Mouse (Mus musculus): ENCODE measurements around the gene Fbxo42. TPM values are rescaled to one million over a fixed set of nuclear protein-coding genes. Genes with fewer than 3 reads are reported as not detected.

The Fbxo42 gene
- total RNA-seq (2015; ENCODE audit: low replicate concordance) (43.2 and 49.3 TPM in 2 replicates), total RNA-seq (2017; ENCODE audit: low replicate concordance) (54.4 and 64.7 TPM in 2 replicates)

GRCm38 (mm10) chr4:141147112-141148008, at the start of gene Fbxo42:
Gene Fbxo42 (plus strand): TSS chr4:141147913.
- ATAC-seq (replicated peaks; ENCODE audit: low FRiP score, poor library complexity, severe bottlenecking), result peak; percentile 84

DNA sequence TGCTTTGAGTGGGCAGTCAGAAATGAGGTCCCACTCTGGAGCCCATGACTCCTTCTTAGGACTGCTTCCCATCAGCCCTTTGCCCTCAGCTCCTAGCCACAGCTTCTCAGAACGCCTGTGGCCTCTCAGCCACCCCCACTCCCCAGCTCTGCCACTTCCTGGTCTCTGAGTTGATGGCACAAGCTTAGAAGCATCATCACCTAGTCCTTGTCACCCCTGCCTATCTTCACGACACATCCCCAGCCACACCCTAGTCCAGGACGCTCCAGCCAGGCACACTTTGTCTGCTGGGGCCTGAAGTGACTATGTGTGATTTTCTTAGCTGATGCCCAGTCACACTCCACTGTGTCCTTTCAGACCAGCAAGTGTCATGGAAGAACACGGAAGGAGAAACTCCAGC, 48.8 kb upstream of the Fbxo42 start:
- ATAC-seq (replicated peaks; ENCODE audit: low FRiP score, poor library complexity, severe bottlenecking), result no peak

- no peak for ATAC-seq (replicated peaks; ENCODE audit: low FRiP score, poor library complexity, severe bottlenecking)
Observed at GRCm38 (mm10) chr4:141099956-141100355, 47.8 kb upstream of the Fbxo42 start.

- no peak for ATAC-seq (replicated peaks; ENCODE audit: low FRiP score, poor library complexity, severe bottlenecking)
Observed at GRCm38 (mm10) chr4:141101291-141101690, 46.4 kb upstream of the Fbxo42 start.

DNA sequence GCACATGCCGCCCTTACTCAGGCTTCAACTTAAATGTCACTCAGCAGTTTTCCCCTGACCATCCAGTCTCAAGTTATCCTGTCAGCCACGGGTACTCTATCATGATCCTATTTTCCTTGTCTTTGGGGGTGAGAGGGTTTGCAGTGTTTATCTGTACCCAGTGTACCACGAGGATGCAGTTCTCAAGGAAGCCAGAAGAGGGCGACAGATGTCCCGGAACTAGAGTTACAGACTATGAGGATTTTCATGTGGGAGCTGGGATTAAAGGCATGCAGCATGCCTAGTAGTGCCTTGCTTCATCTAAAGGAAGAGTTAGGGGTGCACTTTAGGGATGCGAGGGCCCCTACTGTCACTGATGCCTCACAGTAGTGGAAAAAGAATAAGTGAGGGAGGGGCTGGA, 45.9 kb upstream of the Fbxo42 start:
- ATAC-seq (replicated peaks; ENCODE audit: low FRiP score, poor library complexity, severe bottlenecking), result peak; percentile 42; the same call in 1 of the 2 replicates

DNA sequence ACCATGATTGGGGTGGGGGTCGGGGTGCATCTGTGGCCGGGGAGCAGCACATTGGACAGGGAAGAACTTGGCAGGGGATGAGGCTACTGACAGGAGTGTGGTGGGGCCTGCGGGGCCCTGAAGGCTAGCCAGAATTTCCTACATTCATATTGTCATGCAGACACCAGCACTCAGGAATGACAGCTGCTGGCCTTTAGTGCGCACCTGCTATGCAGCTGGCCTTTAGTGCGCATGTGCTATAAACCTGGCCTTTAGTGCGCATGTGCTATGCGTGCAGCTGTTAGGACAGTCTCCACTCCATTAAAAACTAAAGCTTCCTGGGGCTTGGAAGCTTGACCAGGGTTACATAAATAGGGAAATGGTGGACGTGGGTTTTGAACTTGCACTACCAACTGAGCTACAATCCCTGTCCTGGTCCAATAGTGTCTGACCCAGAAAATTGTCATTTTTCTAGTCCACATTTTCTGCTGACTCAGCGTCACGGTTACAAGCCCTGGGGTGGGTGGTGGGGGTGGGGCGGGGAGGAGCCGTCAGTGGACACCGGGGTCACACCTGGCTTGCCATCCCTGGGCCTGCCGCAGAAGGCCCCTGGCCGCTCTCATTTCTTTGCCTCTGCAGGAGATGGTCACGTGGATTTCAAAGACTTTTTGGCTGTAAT, 41.1 kb upstream of the Fbxo42 start:
- ATAC-seq (replicated peaks; ENCODE audit: low FRiP score, poor library complexity, severe bottlenecking), result no peak

- ATAC-seq (replicated peaks; ENCODE audit: low FRiP score, poor library complexity, severe bottlenecking), result no peak
Observed at GRCm38 (mm10) chr4:141108196-141108732, 39.4 kb upstream of the Fbxo42 start.

- ATAC-seq (replicated peaks; ENCODE audit: low FRiP score, poor library complexity, severe bottlenecking), result no peak
Observed at GRCm38 (mm10) chr4:141113831-141114230, 33.9 kb upstream of the Fbxo42 start.

DNA sequence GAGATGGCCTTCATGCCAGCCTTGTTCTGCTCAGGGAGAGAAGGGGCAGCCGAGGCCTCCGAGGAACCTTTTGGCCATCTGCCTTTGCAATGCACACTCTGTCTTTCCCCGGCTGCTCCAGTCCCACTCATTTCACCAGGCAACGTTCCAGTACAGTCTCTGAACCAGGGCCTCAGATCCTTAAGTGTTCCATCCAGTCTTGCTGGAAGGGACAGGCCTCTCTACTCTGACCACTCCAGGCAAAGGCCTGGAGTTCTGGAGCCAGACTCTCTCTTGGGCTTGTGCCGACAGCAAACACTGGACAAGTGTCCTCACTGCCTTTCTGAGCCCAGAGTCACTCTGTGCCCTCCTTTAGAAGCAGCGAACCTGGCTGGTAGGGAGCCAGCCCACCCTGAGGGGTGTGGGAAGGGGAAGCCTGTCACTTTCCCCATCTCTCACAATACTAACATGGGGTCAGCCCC, 33.2 kb upstream of the Fbxo42 start:
- ATAC-seq (replicated peaks; ENCODE audit: low FRiP score, poor library complexity, severe bottlenecking), result no peak

DNA sequence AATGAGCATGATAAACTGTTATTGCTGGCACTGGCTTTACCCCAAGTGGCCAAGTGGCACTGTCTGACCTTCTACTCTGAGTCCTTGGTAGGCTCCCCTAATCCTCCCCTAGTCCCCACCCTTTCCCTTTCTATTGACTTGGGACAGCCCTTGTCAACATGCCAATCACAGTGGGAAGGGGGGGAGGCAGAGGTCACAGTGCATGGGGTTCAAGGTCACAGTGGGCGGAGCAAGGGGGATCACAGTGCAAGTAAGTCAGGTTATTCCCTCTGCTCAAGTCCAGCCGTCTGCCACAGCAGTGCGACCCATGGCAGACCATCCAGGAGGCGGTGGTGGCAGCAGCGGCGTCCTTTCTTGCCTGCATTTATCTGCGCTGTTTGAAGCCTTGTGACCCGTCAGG, 32.3 kb upstream of the Fbxo42 start:
- no peak for ATAC-seq (replicated peaks; ENCODE audit: low FRiP score, poor library complexity, severe bottlenecking)

DNA sequence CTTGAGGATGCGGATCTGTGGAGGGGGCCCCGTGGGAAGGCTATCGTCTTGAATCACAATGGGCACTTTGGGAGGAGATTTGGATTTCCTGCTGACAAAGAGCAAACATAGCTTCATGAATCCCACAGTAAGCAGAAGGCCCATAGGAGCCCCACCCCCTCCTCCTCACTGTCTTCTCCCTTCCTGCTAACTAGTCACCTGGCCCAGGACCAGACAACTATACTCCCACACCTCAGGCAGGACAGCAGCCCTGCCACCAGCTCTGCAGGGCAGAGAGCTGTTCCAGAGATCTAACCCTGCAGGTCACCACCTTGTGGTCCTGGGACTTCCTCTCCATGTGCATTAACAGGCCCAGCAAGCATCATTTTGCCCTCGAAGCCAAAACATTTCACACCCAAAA, 29.0 kb upstream of the Fbxo42 start:
- no peak for ATAC-seq (replicated peaks; ENCODE audit: low FRiP score, poor library complexity, severe bottlenecking)

DNA sequence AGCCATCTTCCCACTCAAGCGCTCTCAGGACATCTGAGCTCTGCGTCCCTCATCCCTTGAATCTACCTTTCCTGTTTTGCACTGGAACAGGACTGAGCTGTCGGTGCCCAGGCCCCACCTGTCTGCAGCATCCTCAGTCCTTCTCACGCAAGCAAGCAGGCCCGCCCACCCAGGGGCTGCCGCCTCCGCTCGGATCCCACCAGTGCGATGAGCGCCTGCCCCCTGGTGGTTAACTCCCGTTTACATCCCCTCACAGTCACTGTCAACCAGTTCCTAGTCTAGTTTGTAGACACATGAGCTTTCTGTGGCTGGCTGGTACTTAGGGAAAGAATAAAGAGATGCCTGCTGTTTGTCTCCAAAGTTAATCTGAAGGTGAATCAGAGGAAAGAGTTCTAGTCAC, 27.0 kb upstream of the Fbxo42 start:
- no peak for ATAC-seq (replicated peaks; ENCODE audit: low FRiP score, poor library complexity, severe bottlenecking)

- no peak for ATAC-seq (replicated peaks; ENCODE audit: low FRiP score, poor library complexity, severe bottlenecking)
Observed at GRCm38 (mm10) chr4:141122663-141123062, 25.1 kb upstream of the Fbxo42 start.

DNA sequence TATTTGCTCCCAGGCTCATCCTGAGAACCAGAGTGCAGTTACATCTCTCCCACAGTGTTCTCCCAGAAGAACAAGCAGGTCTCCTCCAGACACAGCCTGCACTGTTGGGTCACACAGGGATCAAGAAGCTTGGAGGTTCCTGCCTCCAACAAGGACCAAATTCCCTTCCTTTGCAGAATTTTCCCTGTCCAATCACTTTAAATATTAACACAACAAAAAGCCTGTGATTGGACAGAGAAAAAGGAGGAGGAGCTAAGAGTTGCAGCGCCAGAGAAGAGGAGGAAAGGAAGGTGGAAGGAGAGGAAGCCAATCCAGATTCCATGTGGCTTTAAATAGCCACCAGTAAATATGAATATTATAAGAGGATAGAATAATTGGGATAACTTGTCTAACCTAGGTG, 24.6 kb upstream of the Fbxo42 start:
- ATAC-seq (replicated peaks; ENCODE audit: low FRiP score, poor library complexity, severe bottlenecking), result no peak

GRCm38 (mm10) chr4:141129190-141129710, 18.5 kb upstream of the Fbxo42 start:
- ATAC-seq (replicated peaks; ENCODE audit: low FRiP score, poor library complexity, severe bottlenecking), result no peak

DNA sequence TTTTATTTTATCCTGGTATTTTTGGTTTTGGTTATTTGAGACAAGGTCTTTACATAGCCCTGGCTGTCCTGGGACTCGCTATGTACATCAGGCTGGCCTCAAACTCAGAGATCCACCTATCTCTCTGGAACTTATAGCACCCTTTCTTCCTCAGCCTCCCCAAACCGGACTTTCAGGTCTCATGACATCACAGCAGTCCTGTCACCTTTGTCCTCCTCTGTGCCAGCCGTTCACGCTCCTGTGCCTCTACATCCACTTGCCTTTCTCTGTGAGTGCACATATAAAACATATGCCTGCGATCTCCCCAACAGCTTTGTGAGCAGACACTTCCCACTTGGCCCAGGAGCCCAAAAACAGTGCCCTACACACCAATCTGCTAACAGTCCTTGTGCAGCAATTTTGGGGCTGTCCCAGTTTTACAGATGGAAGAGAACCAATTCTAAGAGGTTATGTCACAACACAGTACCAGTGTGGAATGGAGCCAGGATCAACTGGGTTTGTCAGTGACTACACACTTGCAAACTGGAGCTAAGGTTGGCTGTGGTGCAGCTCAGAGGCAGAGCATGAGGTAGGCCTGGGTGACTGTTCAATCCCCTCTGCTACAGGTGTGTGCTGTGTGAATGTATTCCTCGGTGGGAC, 16.9 kb upstream of the Fbxo42 start:
- no peak for ATAC-seq (replicated peaks; ENCODE audit: low FRiP score, poor library complexity, severe bottlenecking)

GRCm38 (mm10) chr4:141131531-141132061, 16.1 kb upstream of the Fbxo42 start:
- no peak for ATAC-seq (replicated peaks; ENCODE audit: low FRiP score, poor library complexity, severe bottlenecking)

DNA sequence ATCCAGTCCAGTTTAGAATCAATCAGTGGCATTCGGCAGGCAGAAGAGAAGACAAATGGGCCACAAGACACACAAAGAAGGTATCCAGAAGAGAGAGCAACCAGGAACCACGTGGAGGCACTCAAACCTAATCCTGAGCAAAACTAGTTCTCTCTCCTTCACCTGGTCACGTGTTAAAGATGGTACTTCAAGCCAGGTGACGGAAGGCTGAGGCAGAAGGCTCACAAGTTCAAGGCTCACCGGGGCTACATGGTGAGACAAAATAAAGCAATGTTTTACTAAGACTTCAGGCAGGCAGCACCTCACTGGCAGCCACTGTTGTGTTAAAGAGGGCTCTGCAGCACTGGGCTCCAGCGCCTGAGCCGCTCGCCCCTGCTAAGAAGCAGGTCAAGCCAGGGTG, 15.5 kb upstream of the Fbxo42 start:
- no peak for ATAC-seq (replicated peaks; ENCODE audit: low FRiP score, poor library complexity, severe bottlenecking)

DNA sequence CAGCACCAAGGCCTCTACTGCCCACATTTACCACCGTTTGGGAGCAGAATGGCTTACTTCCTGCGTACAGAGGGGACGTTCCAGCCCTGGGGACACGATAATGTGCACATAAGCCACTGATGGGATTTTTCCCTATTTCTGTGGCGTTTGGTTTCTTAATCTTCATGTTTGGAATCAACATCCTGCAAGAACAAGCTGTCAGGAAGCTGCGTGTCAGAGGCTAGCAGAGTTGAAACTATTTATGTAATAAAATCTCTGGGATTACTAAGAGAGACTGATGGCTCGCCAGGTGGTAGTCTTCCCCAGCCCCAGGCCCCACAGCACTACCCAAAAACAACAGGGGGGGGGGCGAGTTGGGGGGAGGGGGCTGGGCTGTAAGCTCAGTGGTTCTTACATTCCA, 14.5 kb upstream of the Fbxo42 start:
- no peak for ATAC-seq (replicated peaks; ENCODE audit: low FRiP score, poor library complexity, severe bottlenecking)

DNA sequence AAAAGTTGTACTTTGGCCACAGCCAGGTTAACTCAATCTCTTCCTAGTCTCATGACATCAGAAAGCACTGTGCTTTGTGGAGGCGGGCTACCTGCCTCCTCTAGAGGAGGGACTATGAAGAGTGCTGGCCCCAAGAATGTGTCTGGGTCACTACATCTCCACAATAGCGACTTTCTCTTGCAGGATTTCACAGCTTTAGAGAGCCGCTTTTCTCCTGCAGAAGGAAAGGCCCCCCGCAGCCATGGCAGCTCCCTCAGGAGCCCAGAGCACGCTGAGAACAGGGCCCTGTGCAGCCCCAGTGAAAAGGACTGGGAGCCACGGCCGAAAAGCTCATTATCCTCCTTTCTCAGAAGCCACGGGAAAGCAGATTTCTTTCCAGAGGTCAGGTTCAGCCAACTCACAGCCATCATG, 13.7 kb upstream of the Fbxo42 start:
- no peak for ATAC-seq (replicated peaks; ENCODE audit: low FRiP score, poor library complexity, severe bottlenecking)
